Mouse (Mus musculus) embryonic facial prominence, embryonic 15.5 days (tissue): ENCODE data around the gene Eepd1. TPM values are rescaled to one million over a fixed set of nuclear protein-coding genes. Genes with fewer than 3 reads are reported as not detected.

ENCODE experiments used
- ATAC-seq: fragments of 200-750 bp; cut with Nextera tagmentation; 2 replicates; pipeline ENCODE4 v1.8.0; 2017; ENCODE audit warnings: low read depth, moderate TSS enrichment; ENCODE audit not compliant: insufficient number of reproducible peaks, low FRiP score, low TSS enrichment
- H3K27ac ChIP-seq: fragments of 300-500 bp; sonication (generic); replicated peaks from 2 replicates; pipeline ENCODE4 v1.5.1; 2015; ENCODE audit warnings: mild to moderate bottlenecking, inconsistent platforms
- H3K27me3 ChIP-seq: fragments of 300-500 bp; sonication (generic); 2 replicates; pipeline ENCODE4 v1.6.1; 2015; ENCODE audit warnings: inconsistent platforms
- H3K36me3 ChIP-seq: fragments of 300-500 bp; sonication (generic); 2 replicates; pipeline ENCODE4 v1.6.1; 2015; ENCODE audit warnings: mild to moderate bottlenecking, inconsistent platforms
- H3K4me1 ChIP-seq: fragments of 300-500 bp; sonication (generic); 2 replicates; pipeline ENCODE4 v1.6.1; 2015; ENCODE audit warnings: inconsistent platforms
- H3K4me2 ChIP-seq: fragments of 300-500 bp; sonication (generic); replicated peaks from 2 replicates; pipeline ENCODE4 v1.6.1; 2015; ENCODE audit warnings: mild to moderate bottlenecking, inconsistent platforms
- H3K4me3 ChIP-seq: fragments of 300-500 bp; sonication (generic); replicated peaks from 2 replicates; pipeline ENCODE4 v1.5.1; 2015; ENCODE audit warnings: mild to moderate bottlenecking, inconsistent platforms
- H3K9ac ChIP-seq: fragments of 300-500 bp; sonication (generic); 2 replicates; pipeline ENCODE4 v1.6.1; 2015; ENCODE audit warnings: inconsistent platforms
- H3K9me3 ChIP-seq: fragments of 300-500 bp; sonication (generic); replicated peaks from 2 replicates; pipeline ENCODE4 v1.6.1; 2016; ENCODE audit warnings: inconsistent platforms
- WGBS: fragments of 180-500 bp; shearing (Covaris S2); methylation state at CpG from one replicate; pipeline ENCODE4 v1.1.7; 2015; 5-methylcytosine and 5-hydroxymethylcytosine counted together
- polyA plus RNA-seq: library from polyadenylated mRNA; unstranded; fragments of >200 nt; fragmentation: Nextera tagmentation; extraction: Ambion mirVana; gene quantifications from 2 replicates; pipeline ENCODE4 v1.2.1, GENCODE M21; 2015

Gene Eepd1
- polyA plus RNA-seq, 1 experiment from 2014 or later: 13.5 TPM

DNA sequence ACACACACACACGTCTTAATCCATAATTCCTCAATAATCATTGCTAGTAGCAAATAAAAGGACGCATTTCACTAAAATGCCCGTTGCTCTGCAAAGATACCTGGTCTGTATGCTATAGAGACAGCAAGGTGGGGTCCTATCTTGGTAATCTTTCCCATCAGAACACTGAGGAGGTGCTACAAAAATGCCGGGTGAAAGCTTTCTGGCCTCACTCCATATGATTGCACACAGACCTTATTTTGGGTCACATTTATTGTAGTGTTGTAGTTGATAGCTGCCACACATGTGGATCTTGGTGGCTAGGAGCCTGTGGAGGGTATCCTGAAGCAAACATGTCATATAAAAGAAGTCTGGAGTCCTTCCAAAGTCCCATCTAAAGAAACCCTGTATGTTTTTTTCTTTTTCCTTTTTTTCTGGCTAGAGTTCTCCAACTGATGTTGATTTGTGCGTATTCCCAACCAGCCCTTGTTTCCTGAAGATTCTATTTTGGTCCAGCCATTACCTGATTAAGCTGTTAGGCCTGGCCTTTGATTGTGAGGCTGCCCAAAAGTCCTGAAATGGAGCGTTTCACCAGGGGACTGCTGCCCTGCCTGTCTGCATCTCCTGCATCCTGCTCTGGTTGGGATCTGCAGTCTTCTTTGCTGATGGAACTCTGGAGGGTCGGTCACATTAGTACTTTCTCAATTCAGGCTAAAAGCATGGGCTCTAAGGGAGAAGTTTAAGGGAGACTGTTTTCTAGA is 8.0 kb downstream of the Eepd1 start:
- Histone ChIP-seq H3K9ac (no peak overlapping the region), H3K4me3 (no peak overlapping the region), H3K4me1 (peaks cover 38% of the 10 kb centered on the region), H3K9me3 (no peaks in the 10 kb centered on the region), H3K4me2 (no peak overlapping the region), H3K27me3 (no peaks in the 10 kb centered on the region), H3K27ac (no peak overlapping the region), H3K36me3 (no peaks in the 10 kb centered on the region)
- ATAC-seq: no peak
- 69% methylated on average over 7 of the region's 7 CpGs for WGBS

- Histone ChIP-seq H3K4me3 (no peak overlapping the region), H3K27me3 (no peaks in the 10 kb centered on the region), H3K27ac (no peak overlapping the region), H3K4me2 (no peak overlapping the region), H3K9me3 (no peaks in the 10 kb centered on the region), H3K9ac (no peak overlapping the region), H3K36me3 (no peaks in the 10 kb centered on the region), H3K4me1 (peaks cover 26% of the 10 kb centered on the region)
- 64% methylated on average over 13 of the region's 13 CpGs for WGBS
- ATAC-seq: no peak
These were observed 9.2 kb downstream of the Eepd1 start for GRCm38 (mm10) chr9:25490278-25491145.

DNA sequence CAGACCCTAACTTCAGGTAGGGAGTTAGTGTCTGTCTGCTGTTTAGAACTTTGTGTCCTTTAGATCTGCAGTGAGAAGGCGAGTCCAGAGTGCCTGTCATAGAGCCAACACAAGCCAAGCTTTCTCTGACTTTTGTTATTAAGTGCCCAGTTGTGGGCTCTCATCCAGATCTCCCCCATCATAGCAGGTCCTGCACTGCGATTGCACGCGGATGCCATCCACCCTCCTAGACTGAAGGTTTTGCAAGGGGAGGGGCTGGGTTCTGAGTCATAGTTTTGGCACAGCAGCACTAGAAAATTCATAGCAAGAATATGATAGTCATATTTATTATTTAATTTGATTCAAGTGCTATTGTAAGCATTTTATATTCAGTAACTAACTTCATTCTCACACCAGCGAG is 12.6 kb downstream of the Eepd1 start:
- no peaks in the 10 kb centered on the region for H3K27me3 ChIP-seq
- WGBS: 74% methylated on average over 5 of the region's 5 CpGs
- H3K9ac ChIP-seq: no peak overlapping the region
- no peak overlapping the region for H3K4me3 ChIP-seq
- ATAC-seq: no peak
- no peaks in the 10 kb centered on the region for H3K9me3 ChIP-seq
- H3K4me1 ChIP-seq: 0 out of 2 replicates have a peak, but pooled peaks cover 4% of the 10 kb centered on the region
- no peak overlapping the region for H3K27ac ChIP-seq
- no peak overlapping the region for H3K4me2 ChIP-seq
- no peaks in the 10 kb centered on the region for H3K36me3 ChIP-seq

- Histone ChIP-seq H3K36me3 (no peaks in the 10 kb centered on the region), H3K27ac (no peak overlapping the region), H3K27me3 (no peaks in the 10 kb centered on the region), H3K4me2 (no peak overlapping the region), H3K4me3 (no peak overlapping the region), H3K9me3 (no peaks in the 10 kb centered on the region), H3K4me1 (0 out of 2 replicates have a peak, but pooled peaks cover 2% of the 10 kb centered on the region), H3K9ac (no peak overlapping the region)
- 78% methylated on average over 10 of the region's 10 CpGs for WGBS
- peak; percentile 32; the same call in 1 of the 2 replicates for ATAC-seq
These were observed 14.3 kb downstream of the Eepd1 start for GRCm38 (mm10) chr9:25495601-25496000.

DNA sequence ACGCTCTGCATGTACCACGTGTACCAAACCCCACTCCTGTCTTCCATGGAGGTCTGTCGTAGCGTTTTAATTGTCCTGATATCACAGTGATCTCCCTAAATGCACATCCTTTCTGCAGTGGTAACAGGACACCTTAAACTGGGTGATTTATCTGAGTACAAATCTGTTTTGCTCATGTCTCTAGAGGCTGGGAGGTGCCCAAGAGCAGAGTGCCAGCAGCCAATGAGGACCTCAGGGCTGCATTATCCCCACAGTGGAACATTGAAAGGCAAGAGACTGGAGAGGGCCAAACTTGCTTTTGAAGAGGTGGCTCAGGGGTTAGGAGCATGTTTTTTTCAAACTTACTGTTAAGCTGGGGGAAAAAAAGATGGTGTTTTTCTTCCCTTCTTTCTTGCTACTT is 14.8 kb downstream of the Eepd1 start:
- WGBS: 69% methylated on average over 4 of the region's 4 CpGs

GRCm38 (mm10) chr9:25496703-25497102 is 15.4 kb downstream of the Eepd1 start:
- no peaks in the 10 kb centered on the region for H3K27me3 ChIP-seq
- H3K9me3 ChIP-seq: no peaks in the 10 kb centered on the region
- no peaks in the 10 kb centered on the region for H3K4me1 ChIP-seq
- WGBS: 94% methylated on average over 2 of the region's 2 CpGs
- H3K27ac ChIP-seq: no peak overlapping the region
- H3K4me3 ChIP-seq: no peak overlapping the region
- no peaks in the 10 kb centered on the region for H3K36me3 ChIP-seq
- ATAC-seq: 0 out of 2 replicates have a peak, but pooled peaks have one; percentile 62
- no peak overlapping the region for H3K4me2 ChIP-seq
- no peak overlapping the region for H3K9ac ChIP-seq

More for the DNA sequence above, 14.8 kb downstream of the Eepd1 start:
- H3K4me1 ChIP-seq: no peaks in the 10 kb centered on the region
- no peak overlapping the region for H3K4me2 ChIP-seq
- no peak overlapping the region for H3K9ac ChIP-seq
- H3K9me3 ChIP-seq: no peaks in the 10 kb centered on the region
- ATAC-seq: no peak
- H3K27me3 ChIP-seq: no peaks in the 10 kb centered on the region
- H3K27ac ChIP-seq: no peak overlapping the region
- no peak overlapping the region for H3K4me3 ChIP-seq
- H3K36me3 ChIP-seq: no peaks in the 10 kb centered on the region

- Histone ChIP-seq H3K27me3 (no peaks in the 10 kb centered on the region), H3K9me3 (no peaks in the 10 kb centered on the region), H3K4me3 (no peak overlapping the region), H3K4me2 (no peak overlapping the region), H3K27ac (no peak overlapping the region), H3K36me3 (no peaks in the 10 kb centered on the region), H3K4me1 (no peaks in the 10 kb centered on the region), H3K9ac (no peak overlapping the region)
- no peak; the same call in 1 of the 2 replicates for ATAC-seq
- WGBS: 24% methylated on average over 4 of the region's 4 CpGs
These were observed 17.4 kb downstream of the Eepd1 start for GRCm38 (mm10) chr9:25498770-25499169.

DNA sequence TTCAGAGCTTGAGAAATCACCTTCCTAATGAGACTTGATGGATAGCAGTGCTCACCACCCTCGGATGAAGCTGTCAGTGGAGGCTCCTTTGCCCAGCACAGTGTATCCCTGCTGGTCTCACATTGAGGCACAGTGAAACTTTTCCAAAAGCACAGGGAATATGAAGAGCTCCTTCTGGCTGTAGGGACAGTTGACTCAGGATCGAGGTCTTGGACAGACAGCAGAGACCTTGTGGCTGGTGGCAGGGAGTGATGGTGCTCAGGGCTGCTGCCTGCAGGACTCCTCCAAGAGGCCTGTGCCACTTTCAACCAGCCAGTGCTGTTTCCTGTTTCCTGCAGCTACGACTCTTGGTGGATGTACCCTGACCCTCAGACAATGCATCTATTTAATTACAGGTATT is 18.0 kb downstream of the Eepd1 start:
- Histone ChIP-seq H3K27me3 (no peaks in the 10 kb centered on the region), H3K9ac (no peak overlapping the region), H3K4me2 (no peak overlapping the region), H3K27ac (no peak overlapping the region), H3K4me3 (no peak overlapping the region), H3K9me3 (no peaks in the 10 kb centered on the region), H3K36me3 (no peaks in the 10 kb centered on the region), H3K4me1 (0 out of 2 replicates have a peak, but pooled peaks cover 2% of the 10 kb centered on the region)
- ATAC-seq: no peak
- 50% methylated on average over 3 of the region's 3 CpGs for WGBS

GRCm38 (mm10) chr9:25500031-25500430 is 18.7 kb downstream of the Eepd1 start:
- no peaks in the 10 kb centered on the region for H3K36me3 ChIP-seq
- H3K9me3 ChIP-seq: no peaks in the 10 kb centered on the region
- no peak for ATAC-seq
- peaks cover 10% of the 10 kb centered on the region; the same call in 1 of the 2 replicates for H3K4me1 ChIP-seq
- 83% methylated on average over 2 of the region's 2 CpGs for WGBS
- H3K9ac ChIP-seq: no peak overlapping the region
- no peaks in the 10 kb centered on the region for H3K27me3 ChIP-seq
- H3K4me2 ChIP-seq: no peak overlapping the region
- no peak overlapping the region for H3K27ac ChIP-seq
- H3K4me3 ChIP-seq: no peak overlapping the region

- no peak overlapping the region for H3K27ac ChIP-seq
- WGBS: 81% methylated on average over 3 of the region's 3 CpGs
- H3K9ac ChIP-seq: no peak overlapping the region
- H3K9me3 ChIP-seq: no peaks in the 10 kb centered on the region
- H3K36me3 ChIP-seq: no peaks in the 10 kb centered on the region
- H3K4me1 ChIP-seq: peaks cover 10% of the 10 kb centered on the region; the same call in 1 of the 2 replicates
- H3K4me3 ChIP-seq: no peak overlapping the region
- H3K27me3 ChIP-seq: no peaks in the 10 kb centered on the region
- ATAC-seq: no peak
- H3K4me2 ChIP-seq: no peak overlapping the region
These were observed 27.5 kb downstream of the Eepd1 start for GRCm38 (mm10) chr9:25508825-25509224.

DNA sequence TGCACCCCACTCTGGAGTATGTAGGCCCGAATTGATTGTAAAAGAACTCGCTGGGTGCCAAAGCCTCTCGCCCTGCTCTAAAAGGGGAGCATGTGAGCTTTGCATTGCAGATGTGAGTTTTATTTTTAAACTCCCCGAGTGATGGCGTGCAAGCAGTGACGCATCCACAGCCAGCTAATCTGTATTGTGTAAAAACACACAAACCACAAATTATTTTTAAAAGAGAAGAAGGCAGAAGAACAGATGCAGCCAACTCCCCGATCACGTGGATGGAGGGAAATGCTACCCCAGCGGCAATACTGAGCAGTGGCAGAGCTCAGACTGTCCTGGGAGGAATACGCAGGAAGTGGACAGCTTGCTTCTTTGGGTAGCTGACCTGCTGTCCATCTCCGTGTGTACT is 29.2 kb downstream of the Eepd1 start:
- WGBS: 62% methylated on average over 11 of the region's 11 CpGs
- Histone ChIP-seq H3K4me1 (no peaks in the 10 kb centered on the region), H3K4me2 (no peak overlapping the region), H3K9me3 (no peaks in the 10 kb centered on the region), H3K27ac (no peak overlapping the region), H3K36me3 (no peaks in the 10 kb centered on the region), H3K27me3 (no peaks in the 10 kb centered on the region), H3K4me3 (no peak overlapping the region), H3K9ac (no peak overlapping the region)
- ATAC-seq: no peak
